Mouse (Mus musculus): Measurements from ENCODE around the gene Gm44965.
"Not testable (repeated sequence)": the region's sequence is repeated elsewhere in the genome, so short reads cannot be mapped to it uniquely, and the experiment has no call there.

The Gm44965 gene

GRCm38 (mm10) chr6:48581257-48581656 is 12.5 kb upstream of the Gm44965 start:
- no peak for DNase-seq

DNA sequence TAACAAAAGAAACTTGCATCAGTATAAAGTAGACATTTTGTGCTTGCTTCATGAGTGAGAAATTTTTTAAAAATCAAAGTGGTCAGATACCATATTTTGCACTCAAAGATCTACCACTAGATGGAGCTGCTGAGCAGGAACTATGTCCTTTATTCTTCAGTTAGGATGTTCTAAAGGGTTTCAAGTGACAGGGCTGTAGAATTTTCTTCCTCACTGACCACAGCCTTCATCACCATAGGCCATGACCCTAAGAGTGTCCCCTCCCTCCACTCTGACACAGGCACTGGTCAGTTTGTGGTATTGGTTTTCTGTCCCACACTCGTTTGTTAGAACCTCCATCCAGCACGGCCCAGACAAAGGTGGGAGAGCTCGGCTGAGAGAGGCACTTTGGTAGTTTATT is 11.7 kb upstream of the Gm44965 start:
- DNase-seq, result peak; percentile 67 to 86

DNA sequence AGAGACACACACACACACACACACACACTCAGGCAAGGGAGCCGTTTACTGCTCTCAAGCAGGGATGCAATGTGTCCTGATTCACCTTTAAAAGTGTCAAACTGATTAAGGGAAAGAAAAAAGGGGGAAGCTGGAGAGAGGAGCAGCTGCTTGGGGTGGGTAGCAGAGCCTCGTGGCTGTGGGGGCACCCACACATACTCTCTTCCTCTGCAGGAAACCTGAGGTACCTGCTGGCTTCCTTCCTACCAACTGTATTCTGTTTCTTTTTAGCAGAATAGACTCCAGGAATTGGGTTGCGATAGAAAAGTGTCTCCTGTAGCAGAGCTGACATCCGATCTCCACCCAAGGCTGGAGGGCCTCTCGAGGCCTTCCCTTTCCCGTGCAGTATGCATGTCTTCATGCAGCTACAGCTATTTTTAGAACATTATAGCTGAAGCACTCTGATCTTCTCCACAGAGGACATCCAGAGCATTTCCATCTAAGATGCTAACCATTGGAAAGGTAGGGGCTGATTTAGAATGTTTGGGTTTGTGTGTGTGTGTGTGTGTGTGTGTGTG is 4.5 kb upstream of the Gm44965 start, which contains the start of gene Gm45021:
TSS of gene Gm45021 (plus strand) at position 417 of the 557 bp plus-strand sequence.
- no peak for DNase-seq

DNA sequence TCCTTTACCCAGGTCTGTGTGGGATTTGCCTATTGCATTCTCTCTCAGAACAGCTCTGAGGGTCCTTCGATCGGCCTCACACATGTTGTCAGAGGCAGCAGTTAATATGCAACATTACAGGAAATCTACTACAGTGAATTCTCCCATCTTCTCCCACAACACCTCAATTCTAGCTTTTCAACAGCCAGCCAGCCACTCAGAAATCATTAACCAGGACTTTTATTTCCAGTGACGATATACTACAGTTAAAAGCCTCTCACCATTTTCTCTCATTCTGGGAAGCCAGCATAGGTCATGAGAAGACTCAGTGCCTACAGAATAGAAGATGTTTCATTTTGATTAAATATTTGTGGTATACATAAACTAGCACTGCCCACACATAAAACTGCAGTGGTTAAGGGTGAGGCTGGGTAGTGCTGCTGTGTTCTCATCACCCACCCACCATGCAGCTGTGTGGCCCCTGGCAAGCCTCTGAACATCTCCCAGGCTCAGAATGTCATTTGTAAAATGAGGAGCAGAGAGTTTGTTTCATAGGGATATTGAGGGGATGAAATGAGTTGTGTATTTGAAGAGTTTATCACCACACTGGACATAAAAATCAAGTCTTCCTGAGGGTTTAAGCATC is 2.4 kb upstream of the Gm44965 start:
- DNase-seq, result no peak

GRCm38 (mm10) chr6:48591871-48592270 is 1.9 kb upstream of the Gm44965 start:
- no peak for DNase-seq

DNA sequence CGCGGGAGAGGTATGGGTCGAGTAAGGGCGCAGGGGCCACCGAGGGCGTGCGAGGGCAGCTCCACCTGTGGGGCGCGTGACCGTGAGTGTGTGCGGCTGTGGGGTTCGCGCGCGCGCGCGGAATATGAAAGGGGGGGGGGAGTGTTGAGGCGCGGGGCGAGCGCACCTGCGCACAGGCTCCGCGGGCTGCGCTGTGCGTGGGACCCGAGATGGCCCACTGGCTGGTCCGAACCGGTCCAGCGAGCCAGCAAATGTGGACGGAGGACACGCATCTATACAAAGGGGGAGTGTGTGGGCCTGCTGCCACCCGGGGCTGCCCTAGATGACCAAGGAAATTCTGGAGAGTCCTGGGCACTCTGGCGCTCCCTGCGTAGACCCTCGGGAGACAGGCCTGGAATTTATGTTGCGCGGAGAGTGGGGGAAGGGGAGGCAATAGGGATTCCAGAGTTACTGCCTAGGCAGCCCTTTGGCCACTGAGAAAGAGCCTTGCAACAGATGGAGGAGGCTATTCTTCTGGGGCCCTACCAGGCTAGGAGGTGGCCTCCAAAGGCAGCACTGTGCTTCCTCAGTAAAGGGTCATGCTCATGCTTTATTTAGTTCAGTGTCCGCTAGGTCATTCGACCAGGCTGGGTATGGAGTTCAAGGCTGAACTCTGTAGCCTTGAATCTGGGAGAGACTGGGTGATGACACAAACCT is 450 bp downstream of the Gm44965 start:
- DNase-seq, result no peak

GRCm38 (mm10) chr6:48595278-48595677 is 1.5 kb downstream of the Gm44965 start:
- peak; percentile 31 to 36 for DNase-seq

GRCm38 (mm10) chr6:48596545-48597232 is 2.9 kb downstream of the Gm44965 start:
- DNase-seq, result no peak

DNA sequence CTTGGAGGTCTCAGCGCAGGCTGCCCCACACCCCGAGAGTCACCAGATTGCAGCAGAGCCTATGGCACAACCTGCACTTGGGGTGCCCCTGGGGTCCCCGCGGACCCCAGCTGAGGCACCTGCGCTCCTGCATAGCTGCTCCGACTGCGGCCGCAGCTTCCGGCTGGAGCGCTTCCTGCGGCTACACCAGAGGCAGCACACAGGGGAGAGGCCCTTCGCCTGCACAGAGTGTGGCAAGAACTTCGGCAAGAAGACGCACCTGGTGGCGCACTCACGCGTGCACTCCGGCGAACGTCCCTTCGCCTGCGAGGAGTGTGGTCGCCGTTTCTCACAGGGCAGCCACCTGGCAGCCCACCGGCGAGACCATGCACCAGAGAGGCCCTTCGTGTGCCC is 3.5 kb downstream of the Gm44965 start:
- DNase-seq, result no peak

- DNase-seq, result no peak
These were observed 6.9 kb downstream of the Gm44965 start for GRCm38 (mm10) chr6:48600594-48600993.

- peak; percentile 99 to 100 for DNase-seq
These were observed 7.7 kb downstream of the Gm44965 start, which contains the start of gene Zfp775 for GRCm38 (mm10) chr6:48601271-48602079. TSS of gene Zfp775 (plus strand) at chr6:48602063.

DNA sequence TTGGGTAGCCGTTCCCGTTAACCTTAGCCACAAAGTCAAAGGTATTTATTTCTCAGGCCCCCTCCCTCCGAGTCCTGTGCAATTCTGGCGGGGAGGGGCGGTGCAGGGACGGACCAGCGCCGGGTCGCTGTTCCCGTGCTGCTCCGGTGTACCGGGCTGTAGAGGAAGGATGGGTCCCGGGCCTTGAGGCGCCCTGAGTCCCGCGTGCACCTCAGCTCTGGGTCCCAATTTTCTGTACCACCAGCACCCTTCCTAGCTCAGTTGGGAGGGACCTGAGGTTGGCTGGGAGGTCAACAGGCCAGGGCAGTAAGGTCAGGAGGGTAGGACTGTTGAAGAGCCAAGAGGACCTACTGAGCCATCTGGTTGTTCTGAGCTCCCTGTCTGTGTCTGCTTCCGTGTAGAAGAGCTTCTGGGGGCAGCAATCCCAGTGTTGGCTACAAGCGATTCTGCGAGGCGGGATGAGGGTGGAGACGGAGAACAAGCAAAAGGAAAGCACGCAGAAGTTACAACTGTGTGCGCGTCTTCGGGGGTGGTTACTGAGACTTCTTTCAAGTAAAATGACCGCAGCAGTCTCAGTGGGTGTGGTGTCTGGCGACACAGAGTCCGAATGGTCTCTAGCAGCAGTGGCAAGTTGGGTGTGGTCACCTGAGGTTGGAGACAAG is 8.5 kb downstream of the Gm44965 start:
- DNase-seq, result peak in 1 of 2 experiments; percentile 64

DNA sequence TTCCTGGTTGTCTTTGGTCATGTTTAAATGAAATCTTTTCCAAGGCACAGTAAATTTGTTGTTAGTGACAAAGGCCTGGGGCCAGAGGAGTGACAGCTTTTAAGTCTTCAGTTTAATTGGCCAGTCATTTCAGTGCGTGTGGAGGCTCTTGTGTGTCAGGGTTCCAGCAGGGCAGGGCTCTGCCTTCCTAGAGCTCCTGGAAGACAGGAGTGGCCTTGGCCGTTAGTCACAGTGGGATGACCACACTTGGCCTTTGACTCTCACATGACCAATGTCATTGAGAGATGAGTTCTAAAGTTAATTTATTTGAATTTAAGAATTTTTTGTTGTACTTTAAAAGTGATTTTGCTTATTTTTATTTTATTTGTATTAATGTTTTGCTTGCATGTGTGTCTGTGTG is 14.4 kb downstream of the Gm44965 start:
- no peak for DNase-seq

DNA sequence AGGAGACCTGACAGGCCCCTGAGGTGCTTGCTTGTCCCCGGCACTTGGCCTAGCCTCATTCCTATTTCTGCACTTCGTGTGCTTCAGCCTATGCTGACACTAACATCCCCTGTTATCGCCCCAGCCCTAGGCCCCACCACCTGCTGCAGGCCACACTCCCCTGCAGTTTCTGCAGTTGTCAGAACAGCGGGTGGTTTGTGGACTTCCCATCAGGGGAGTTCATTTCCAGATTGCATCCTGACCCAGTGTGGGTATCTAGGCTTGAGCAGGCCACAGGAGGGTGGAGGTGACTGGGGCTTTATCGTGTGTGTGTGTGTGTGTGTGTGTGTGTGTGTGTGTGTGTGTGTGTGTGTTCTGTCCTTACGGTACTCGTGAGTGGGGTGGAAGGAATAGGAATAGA is 15.8 kb downstream of the Gm44965 start:
- peak in 1 of 2 experiments; percentile 20 for DNase-seq

- DNase-seq, result no peak
These were observed 16.9 kb downstream of the Gm44965 start for GRCm38 (mm10) chr6:48610657-48611056.

DNA sequence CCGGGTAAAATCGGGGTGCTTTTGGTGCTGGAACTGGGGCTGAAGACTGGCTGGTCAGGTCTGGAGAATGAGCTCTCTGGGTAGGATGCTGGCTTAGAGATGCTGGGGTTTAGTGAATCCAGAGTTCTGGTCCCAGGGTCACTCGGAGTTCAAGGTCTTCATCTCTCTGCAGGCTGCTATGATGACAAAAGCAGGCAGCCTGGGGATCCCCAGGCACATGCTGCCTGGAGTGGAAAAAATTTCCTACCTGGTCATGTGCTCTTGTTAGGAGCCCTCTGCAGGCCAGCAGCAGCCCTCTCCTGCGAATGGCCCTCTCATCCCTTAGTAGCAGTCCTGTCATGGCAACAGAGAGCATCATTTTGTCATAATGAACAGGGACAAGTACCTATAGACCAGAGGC is 19.7 kb downstream of the Gm44965 start:
- DNase-seq, result no peak

DNA sequence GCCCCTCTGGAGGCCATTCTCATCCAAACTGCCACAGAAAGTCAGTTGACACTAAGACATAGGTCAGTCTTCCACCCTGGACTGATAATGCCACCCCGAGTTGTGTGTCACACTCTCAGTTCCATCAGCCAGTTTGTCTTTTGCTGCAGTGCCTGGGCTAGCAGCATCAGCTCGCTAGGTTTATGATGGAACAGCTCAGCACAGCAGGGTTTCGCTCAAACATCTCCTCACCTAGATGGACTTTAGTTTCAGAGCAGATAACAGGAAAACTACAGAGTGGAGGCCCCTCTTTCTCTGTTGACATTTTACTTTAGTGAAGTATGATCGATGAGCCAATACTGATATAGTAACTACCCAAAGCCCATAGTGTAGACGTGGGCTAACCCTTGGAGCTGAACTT is 21.0 kb downstream of the Gm44965 start:
- no peak for DNase-seq

- no peak for DNase-seq
These were observed 26.3 kb downstream of the Gm44965 start for GRCm38 (mm10) chr6:48620031-48620430.

DNA sequence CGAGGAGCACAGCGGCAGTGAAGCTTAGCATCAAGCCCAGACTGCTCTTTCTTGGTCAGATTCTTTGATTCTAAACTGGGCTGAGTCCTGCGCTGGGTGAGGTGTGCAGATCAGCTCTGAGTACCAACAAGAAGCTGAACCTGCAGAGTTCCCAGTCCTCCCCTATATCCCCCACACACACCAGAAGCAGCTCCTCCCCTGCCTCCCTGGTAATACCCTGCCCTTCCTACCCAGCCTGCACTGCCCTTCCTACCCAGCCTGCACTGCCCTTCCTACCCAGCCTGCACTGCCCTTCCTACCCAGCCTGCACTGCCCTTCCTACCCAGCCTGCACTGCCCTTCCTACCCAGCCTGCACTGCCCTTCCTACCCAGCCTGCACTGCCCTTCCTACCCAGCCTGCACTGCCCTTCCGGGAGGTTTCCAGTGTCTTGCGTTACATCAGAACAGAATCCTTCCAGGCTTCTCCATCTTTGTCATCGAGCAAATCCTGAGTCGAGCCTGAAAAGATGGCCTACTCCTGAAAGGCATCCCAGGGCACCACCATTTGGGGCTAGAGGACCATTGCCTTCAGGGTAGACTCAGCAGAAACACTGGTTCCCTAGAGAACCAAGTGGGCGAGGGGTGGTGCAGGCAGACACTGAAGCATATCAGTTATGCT is 28.6 kb downstream of the Gm44965 start:
- DNase-seq, result not testable (repeated sequence)

DNA sequence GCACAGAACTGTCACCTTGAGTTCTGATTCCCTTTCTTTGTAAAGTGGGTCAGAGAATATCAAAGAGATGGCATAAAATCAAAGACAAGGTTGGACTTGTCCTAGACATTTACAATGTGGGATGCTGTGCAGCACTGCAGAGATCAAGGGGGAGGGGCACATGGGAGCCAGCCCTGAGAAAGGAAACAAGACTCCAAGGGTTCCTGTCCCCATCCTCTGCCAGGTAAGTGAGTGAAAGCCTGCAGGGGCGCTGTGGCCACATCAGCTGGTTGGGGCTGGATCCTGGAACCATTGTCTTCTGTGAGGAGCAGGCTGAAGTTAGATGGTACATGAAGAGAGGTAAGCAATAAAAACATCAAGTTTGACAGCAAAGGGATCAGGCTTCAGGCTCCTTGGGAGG is 29.7 kb downstream of the Gm44965 start:
- DNase-seq, result no peak

DNA sequence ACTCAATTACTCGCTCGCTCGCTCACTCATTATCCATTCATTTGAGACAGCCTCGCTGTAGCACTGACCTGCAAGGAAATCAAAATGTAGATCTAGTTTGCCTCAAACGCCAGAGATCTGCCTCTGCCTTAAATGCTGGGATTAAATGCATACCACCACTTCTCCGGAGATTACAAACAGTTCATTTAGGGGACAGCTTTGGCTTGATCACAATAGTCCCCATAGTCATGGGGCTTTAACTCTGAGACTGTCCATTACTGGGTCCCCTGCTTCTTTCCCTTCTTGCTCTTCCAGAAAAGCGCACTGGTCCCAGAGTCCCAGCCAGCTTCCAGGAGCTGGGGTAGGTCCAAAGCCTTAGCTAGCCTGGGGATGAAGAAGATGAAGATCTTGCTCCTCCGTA is 32.7 kb downstream of the Gm44965 start, which contains the start of gene AI854703:
TSS of gene AI854703 (plus strand) at position 301 of the 400 bp plus-strand sequence.
- DNase-seq, result no peak

All from cerebellum, postnatal 10 days (tissue).